Comparison of ENCODE assay signal across 15 mouse cellular contexts in genomic region chr13:69853425-69854043, GRCm38 (mm10).
"Had no signal": no experiment of that assay in that cellular context is flagged by ENCODE, and none has a peak within 500 bp of the region (broad histone marks: within the 10 kb centered on the region; RNA-seq: fewer than 3 reads in every experiment).

No protein-coding gene starts in this region.

- H3K36me3 ChIP-seq: kidney, embryonic 15.5 days; limb, embryonic 15.5 days; liver, embryonic 12.5 days; midbrain, embryonic 13.5 days; neural tube, embryonic 12.5 days had no signal

- H3K4me1 ChIP-seq: kidney, embryonic 15.5 days; limb, embryonic 15.5 days; liver, embryonic 12.5 days; midbrain, embryonic 13.5 days; neural tube, embryonic 12.5 days had no signal

- H3K9me3 ChIP-seq: kidney, embryonic 15.5 days; limb, embryonic 15.5 days; liver, embryonic 12.5 days; midbrain, embryonic 13.5 days; neural tube, embryonic 12.5 days had no signal

- H3K4me2 ChIP-seq: kidney, embryonic 15.5 days; limb, embryonic 15.5 days; liver, embryonic 12.5 days; lung, embryonic 14.5 days; midbrain, embryonic 13.5 days; neural tube, embryonic 12.5 days had no signal

- H3K27me3 ChIP-seq: kidney, embryonic 15.5 days; limb, embryonic 15.5 days; liver, embryonic 12.5 days; midbrain, embryonic 13.5 days; neural tube, embryonic 12.5 days had no signal

- ATAC-seq: liver, embryonic 12.5 days; midbrain, embryonic 13.5 days had no signal

- DNase-seq: kidney, postnatal 14 days; layer of hippocampus, adult 9-11 months; layer of hippocampus, postnatal 36 days; lung, embryonic 14.5 days; lung, postnatal 10 days; lung, postnatal 4 days; right cerebral cortex, adult 18-20 months; right cerebral cortex, postnatal 25 days; thymus, adult 18-20 months; thymus, postnatal 14 days had no signal

- H3K4me3 ChIP-seq: kidney, embryonic 15.5 days; limb, embryonic 15.5 days; liver, embryonic 12.5 days; midbrain, embryonic 13.5 days; neural tube, embryonic 12.5 days had no signal

- H3K27ac ChIP-seq: kidney, embryonic 15.5 days; limb, embryonic 15.5 days; liver, embryonic 12.5 days; midbrain, embryonic 13.5 days; neural tube, embryonic 12.5 days had no signal

- H3K9ac ChIP-seq: kidney, embryonic 15.5 days; limb, embryonic 15.5 days; liver, embryonic 12.5 days; lung, embryonic 14.5 days; midbrain, embryonic 13.5 days; neural tube, embryonic 12.5 days had no signal
